Mouse (Mus musculus): ENCODE results near the gene Cbarp. TPM values are rescaled to one million over a fixed set of nuclear protein-coding genes. Genes with fewer than 3 reads are reported as not detected.

Gene Cbarp
- total RNA-seq, 2 experiments from 2014 or later: not detected

GRCm38 (mm10) chr10:80134421-80134820 lies 6.2 kb downstream of the Cbarp start:
- ATAC-seq (replicated peaks; ENCODE audit: low FRiP score, poor library complexity, severe bottlenecking): no peak

GRCm38 (mm10) chr10:80133226-80133849 lies 7.3 kb downstream of the Cbarp start:
- ATAC-seq (replicated peaks; ENCODE audit: low FRiP score, poor library complexity, severe bottlenecking): peak; percentile 31

- ATAC-seq (replicated peaks; ENCODE audit: low FRiP score, poor library complexity, severe bottlenecking): no peak
Observed at GRCm38 (mm10) chr10:80131952-80132350, 8.7 kb downstream of the Cbarp start.

- ATAC-seq (replicated peaks; ENCODE audit: low FRiP score, poor library complexity, severe bottlenecking): no peak
Observed at GRCm38 (mm10) chr10:80131316-80131951, 9.2 kb downstream of the Cbarp start.

- ATAC-seq (replicated peaks; ENCODE audit: low FRiP score, poor library complexity, severe bottlenecking): no peak
Observed at GRCm38 (mm10) chr10:80130403-80131031, 10.1 kb downstream of the Cbarp start.

- ATAC-seq (replicated peaks; ENCODE audit: low FRiP score, poor library complexity, severe bottlenecking): no peak
Observed at GRCm38 (mm10) chr10:80129846-80130245, 10.8 kb downstream of the Cbarp start.

- no peak for ATAC-seq (replicated peaks; ENCODE audit: low FRiP score, poor library complexity, severe bottlenecking)
Observed at GRCm38 (mm10) chr10:80127920-80128319, 12.7 kb downstream of the Cbarp start.

- ATAC-seq (replicated peaks; ENCODE audit: low FRiP score, poor library complexity, severe bottlenecking): peak; percentile 83
Observed at GRCm38 (mm10) chr10:80123932-80124562, 16.6 kb downstream of the Cbarp start.

GRCm38 (mm10) chr10:80121639-80122038 lies 19.0 kb downstream of the Cbarp start:
- no peak for ATAC-seq (replicated peaks; ENCODE audit: low FRiP score, poor library complexity, severe bottlenecking)

- no peak for ATAC-seq (replicated peaks; ENCODE audit: low FRiP score, poor library complexity, severe bottlenecking)
Observed at GRCm38 (mm10) chr10:80120146-80120545, 20.5 kb downstream of the Cbarp start.

GRCm38 (mm10) chr10:80118552-80118951 lies 22.1 kb downstream of the Cbarp start:
- no peak for ATAC-seq (replicated peaks; ENCODE audit: low FRiP score, poor library complexity, severe bottlenecking)

- no peak for ATAC-seq (replicated peaks; ENCODE audit: low FRiP score, poor library complexity, severe bottlenecking)
Observed at GRCm38 (mm10) chr10:80117736-80118135, 22.9 kb downstream of the Cbarp start.

- peak; percentile 36 for ATAC-seq (replicated peaks; ENCODE audit: low FRiP score, poor library complexity, severe bottlenecking)
Observed at GRCm38 (mm10) chr10:80116927-80117691, 23.5 kb downstream of the Cbarp start.

- no peak for ATAC-seq (replicated peaks; ENCODE audit: low FRiP score, poor library complexity, severe bottlenecking)
Observed at GRCm38 (mm10) chr10:80116563-80116926, 24.1 kb downstream of the Cbarp start.

- no peak for ATAC-seq (replicated peaks; ENCODE audit: low FRiP score, poor library complexity, severe bottlenecking)
Observed at GRCm38 (mm10) chr10:80115944-80116335, 24.7 kb downstream of the Cbarp start.

GRCm38 (mm10) chr10:80115290-80115943 lies 25.2 kb downstream of the Cbarp start, which contains the start of gene Stk11:
TSS of gene Stk11 (plus strand) at chr10:80115803.
- ATAC-seq (replicated peaks; ENCODE audit: low FRiP score, poor library complexity, severe bottlenecking): peak; percentile 80

GRCm38 (mm10) chr10:80114341-80115284 lies 26.0 kb downstream of the Cbarp start:
- ATAC-seq (replicated peaks; ENCODE audit: low FRiP score, poor library complexity, severe bottlenecking): peak; percentile 60

GRCm38 (mm10) chr10:80107678-80108077 lies 33.0 kb downstream of the Cbarp start:
- no peak for ATAC-seq (replicated peaks; ENCODE audit: low FRiP score, poor library complexity, severe bottlenecking)

Data from erythroblast, adult 5-6 weeks (primary cell).